Mouse (Mus musculus): ENCODE data around the gene Grsf1. TPM values are rescaled to one million over a fixed set of nuclear protein-coding genes. Genes with fewer than 3 reads are reported as not detected.

Grsf1 gene
- polyA plus RNA-seq, 1 experiment = 80.3 TPM

DNA sequence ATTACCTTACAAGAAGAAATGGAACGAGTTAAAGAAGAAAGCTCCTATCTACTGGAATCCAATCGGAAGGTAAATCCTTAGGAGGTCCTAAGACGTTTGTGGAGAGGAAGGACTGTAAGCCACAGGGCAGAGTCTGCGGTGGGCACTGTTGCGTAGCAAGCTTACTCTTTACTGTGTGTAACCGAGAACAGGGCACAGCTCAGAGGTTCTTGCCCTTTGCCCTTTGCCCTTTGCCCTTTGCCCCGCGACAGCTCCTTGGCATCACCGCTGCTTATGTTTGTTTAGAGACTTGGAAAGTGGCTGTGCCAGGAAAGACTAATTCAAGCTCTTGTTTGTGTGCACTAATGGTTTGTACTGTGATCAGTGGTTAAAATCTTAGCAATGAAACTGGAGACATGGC, 43.5 kb downstream of the Grsf1 start:
- DNase-seq (ENCODE audit: extremely low spot score in 1 of 2, low spot score in 1 of 2) = no peak

DNA sequence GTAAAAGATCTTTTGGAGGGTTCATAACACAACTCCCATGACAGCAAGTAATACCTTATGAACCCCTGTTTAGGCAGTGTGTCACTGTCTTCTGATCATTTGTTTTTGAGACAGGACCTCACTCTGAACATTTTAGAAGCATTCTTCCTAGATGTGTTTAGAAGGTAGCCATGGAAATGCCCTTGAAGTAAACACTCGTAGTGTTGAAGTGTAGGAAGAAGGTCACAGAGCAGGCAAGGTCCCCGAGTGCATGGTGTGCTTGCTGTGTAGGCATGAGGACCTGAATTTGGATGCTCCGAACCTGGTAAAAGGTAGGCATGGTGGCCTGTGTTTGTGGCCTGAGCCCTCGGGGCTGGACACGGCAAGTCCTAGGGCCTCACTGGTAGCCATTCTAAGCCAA, 44.4 kb downstream of the Grsf1 start:
- no peak for DNase-seq (ENCODE audit: extremely low spot score in 1 of 2, low spot score in 1 of 2)

DNA sequence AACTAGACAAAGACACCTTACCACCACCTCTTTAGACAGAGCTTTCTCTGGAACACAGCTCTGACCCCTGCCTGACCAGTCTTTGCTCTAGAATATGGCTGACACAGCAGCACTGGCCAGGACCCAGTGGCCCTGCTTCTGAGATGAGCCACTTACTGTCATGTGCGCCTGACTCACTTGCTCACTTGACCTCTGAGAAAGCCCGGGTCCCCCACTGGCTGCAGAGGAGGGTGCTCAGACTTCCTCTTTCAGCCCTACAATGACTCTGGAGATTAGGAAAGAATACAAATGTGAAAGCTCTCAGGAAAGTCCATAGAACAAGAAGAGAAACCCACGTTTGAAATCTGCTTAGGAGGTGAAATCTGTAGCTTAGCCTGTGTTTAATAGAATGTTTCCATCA, 45.1 kb downstream of the Grsf1 start:
- DNase-seq (ENCODE audit: extremely low spot score in 1 of 2, low spot score in 1 of 2) = no peak

DNA sequence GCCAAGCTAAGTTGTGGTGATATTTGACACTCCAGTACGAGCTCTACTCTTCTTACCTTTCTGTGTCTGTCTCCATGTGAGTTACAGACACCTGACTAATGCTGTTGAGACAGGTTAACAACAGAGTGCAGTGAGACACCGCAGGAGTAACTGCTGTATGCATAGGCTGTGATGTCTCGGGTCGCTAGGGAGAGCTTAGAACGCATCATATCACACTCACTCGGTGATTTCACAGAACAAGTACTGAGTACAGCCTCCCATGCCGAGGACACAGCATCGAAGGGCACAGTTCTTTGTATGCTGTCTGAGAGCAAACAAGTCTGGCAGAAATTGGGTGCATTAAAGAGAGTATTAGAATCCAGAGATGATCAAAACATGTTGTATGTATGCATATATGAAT, 46.0 kb downstream of the Grsf1 start:
- DNase-seq (ENCODE audit: extremely low spot score in 1 of 2, low spot score in 1 of 2) = no peak

GRCm38 (mm10) chr5:88629125-88629524, 46.8 kb downstream of the Grsf1 start:
- no peak for DNase-seq (ENCODE audit: extremely low spot score in 1 of 2, low spot score in 1 of 2)

GRCm38 (mm10) chr5:88627545-88627944, 48.4 kb downstream of the Grsf1 start:
- no peak for DNase-seq (ENCODE audit: extremely low spot score in 1 of 2, low spot score in 1 of 2)

- no peak for DNase-seq (ENCODE audit: extremely low spot score in 1 of 2, low spot score in 1 of 2)
Observed at GRCm38 (mm10) chr5:88616988-88617387, 59.0 kb downstream of the Grsf1 start.

DNA sequence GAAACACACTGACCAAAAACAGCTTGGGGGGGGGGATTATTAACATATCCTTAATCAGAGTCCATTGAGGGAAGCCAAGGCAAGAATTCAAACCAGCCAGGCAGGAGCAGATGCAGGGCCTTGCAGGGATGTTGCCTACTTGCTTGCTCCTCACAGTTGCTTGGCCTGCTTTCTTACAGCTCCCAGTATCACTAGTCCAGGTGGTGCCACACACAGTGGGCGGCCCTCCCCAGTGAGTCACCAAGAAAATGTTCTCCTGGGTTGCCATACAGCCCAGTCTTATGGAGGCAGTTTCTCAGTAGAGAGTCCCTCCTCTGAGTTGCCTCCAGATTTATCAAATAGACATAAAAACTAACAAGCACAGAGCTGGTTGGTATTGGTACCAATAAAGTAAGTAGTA, 61.8 kb downstream of the Grsf1 start:
- DNase-seq (ENCODE audit: extremely low spot score in 1 of 2, low spot score in 1 of 2) = peak; percentile 25 to 62

Other genes starting within 250 kb of the Grsf1 start
- not detected in 2 replicates for gene Ambn, start 220.2 kb downstream of the Grsf1 start, polyA plus RNA-seq (2012; rRNA removed)
- not detected in 2 replicates for gene Enam, start 188.2 kb downstream of the Grsf1 start, polyA plus RNA-seq (2012; rRNA removed)
- gene Jchain, start 148.3 kb downstream of the Grsf1 start, polyA plus RNA-seq (2012; rRNA removed) = 1.6 and 1.7 TPM in 2 replicates
- 28.7 and 29.9 TPM in 2 replicates for gene Utp3, start 121.7 kb downstream of the Grsf1 start, polyA plus RNA-seq (2012; rRNA removed)
- gene Rufy3, start 111.1 kb downstream of the Grsf1 start, polyA plus RNA-seq (2012; rRNA removed) = 104 and 113 TPM in 2 replicates
- 12.4 and 13.2 TPM in 2 replicates for gene Mob1b, start 44.7 kb upstream of the Grsf1 start, polyA plus RNA-seq (2012; rRNA removed)
- 16.0 and 17.1 TPM in 2 replicates for gene Dck, start 88.8 kb upstream of the Grsf1 start, polyA plus RNA-seq (2012; rRNA removed)
- 73.9 and 74.4 TPM in 2 replicates for gene Slc4a4, start 210.6 kb upstream of the Grsf1 start, polyA plus RNA-seq (2012; rRNA removed)

Measured in frontal cortex, adult 2 months (tissue).